Mouse (Mus musculus): ENCODE data around the gene P3h4.
"Not testable (repeated sequence)": the region's sequence is repeated elsewhere in the genome, so short reads cannot be mapped to it uniquely, and the experiment has no call there.

The P3h4 gene

DNA sequence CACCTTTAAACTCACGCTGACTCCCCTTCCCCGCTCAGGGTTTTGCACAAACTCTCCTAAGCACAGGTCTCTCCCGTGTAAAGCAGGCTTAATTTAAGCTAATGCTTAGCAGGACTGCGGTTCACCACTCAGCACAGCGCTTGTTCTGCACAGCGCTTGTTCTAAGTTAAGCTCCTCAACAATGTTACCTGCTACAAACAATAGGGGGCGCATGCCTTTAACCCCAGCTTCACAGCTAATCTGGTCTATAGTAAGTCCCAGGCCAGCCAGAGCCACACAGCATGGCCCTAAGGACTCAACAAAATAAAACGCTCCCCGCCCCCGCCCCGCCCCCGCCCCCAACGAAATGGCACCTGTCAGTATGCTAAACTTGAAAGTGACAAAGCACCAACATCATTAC lies 53.6 kb downstream of the P3h4 start:
- not testable (repeated sequence) for DNase-seq (ENCODE audit: low spot score in 2 of 2)

DNA sequence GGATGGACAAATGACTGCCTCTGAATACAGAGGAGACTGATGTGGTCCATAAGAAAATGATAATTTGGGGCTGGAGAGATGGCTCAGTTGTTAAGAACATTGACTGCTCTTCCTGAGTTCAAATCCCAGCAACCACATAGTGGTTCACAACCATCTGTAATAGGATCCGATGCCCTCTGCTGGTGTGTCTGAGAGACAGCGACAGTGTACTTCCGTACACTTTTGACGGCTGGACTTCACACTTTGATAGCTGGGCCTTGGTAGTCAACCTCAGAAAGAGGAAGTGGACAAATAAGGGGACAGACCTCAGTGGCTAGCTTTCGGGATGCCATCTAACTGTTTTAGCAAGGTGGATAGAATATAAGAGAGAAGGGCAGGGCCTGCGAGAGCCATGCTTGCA lies 54.5 kb downstream of the P3h4 start:
- no peak for DNase-seq (ENCODE audit: low spot score in 2 of 2)

All from spleen, postnatal 14 days (tissue).